Mouse (Mus musculus): ENCODE results near the gene Col17a1. TPM values are rescaled to one million over a fixed set of nuclear protein-coding genes. Genes with fewer than 3 reads are reported as not detected.
A peak's percentile ranks its signal among the peaks of the same experiment; 100 is the strongest.

Col17a1 gene
- total RNA-seq, 2 experiments from 2014 or later, result not detected

- ATAC-seq (replicated peaks; ENCODE audit: poor library complexity), result peak; percentile 98
Measured at GRCm38 (mm10) chr19:47608513-47608912, 83.4 kb downstream of the Col17a1 start.

Other genes starting within 250 kb of the Col17a1 start
- gene Sh3pxd2a, start 227.7 kb downstream of the Col17a1 start, total RNA-seq (2015), result 1.3 and 1.6 TPM in 2 replicates
- gene Sh3pxd2a, start 227.7 kb downstream of the Col17a1 start, total RNA-seq (2017), result 1.1 and 1.4 TPM in 2 replicates
- 5.3 and 7.7 TPM in 2 replicates for gene Stn1, start 154.6 kb downstream of the Col17a1 start, total RNA-seq (2015)
- 5.6 and 6.0 TPM in 2 replicates for gene Stn1, start 154.6 kb downstream of the Col17a1 start, total RNA-seq (2017)
- 85.9 and 109 TPM in 2 replicates for gene Slk, start 112.4 kb downstream of the Col17a1 start, total RNA-seq (2015)
- gene Slk, start 112.4 kb downstream of the Col17a1 start, total RNA-seq (2017), result 143 and 168 TPM in 2 replicates
- 122 and 128 TPM in 2 replicates for gene Sfr1, start 39.6 kb upstream of the Col17a1 start, total RNA-seq (2015)
- 131 and 138 TPM in 2 replicates for gene Sfr1, start 39.6 kb upstream of the Col17a1 start, total RNA-seq (2017)
- 413 and 417 TPM in 2 replicates for gene Gsto1, start 162.9 kb upstream of the Col17a1 start, total RNA-seq (2015)
- gene Gsto1, start 162.9 kb upstream of the Col17a1 start, total RNA-seq (2017), result 162 and 194 TPM in 2 replicates
- gene Gsto2, start 173.4 kb upstream of the Col17a1 start, total RNA-seq (2015), result not detected in 2 replicates
- gene Gsto2, start 173.4 kb upstream of the Col17a1 start, total RNA-seq (2017), result 0.34 and 0.62 TPM in 2 replicates
- not detected in 2 replicates for gene Cfap43, start 227.2 kb upstream of the Col17a1 start, total RNA-seq (2015)
- gene Cfap43, start 227.2 kb upstream of the Col17a1 start, total RNA-seq (2017), result not detected in 2 replicates
- 10.2 and 13.1 TPM in 2 replicates for gene Itprip, start 227.2 kb upstream of the Col17a1 start, total RNA-seq (2015)
- 12.1 and 18.3 TPM in 2 replicates for gene Itprip, start 227.2 kb upstream of the Col17a1 start, total RNA-seq (2017)
- gene Cfap58, start 245.6 kb upstream of the Col17a1 start, total RNA-seq (2015), result not detected in 2 replicates
- not detected in 2 replicates for gene Cfap58, start 245.6 kb upstream of the Col17a1 start, total RNA-seq (2017)

Data from megakaryocyte progenitor cell, adult 5-6 weeks (primary cell).